Mouse (Mus musculus) midbrain, embryonic 14.5 days (tissue): Measurements from ENCODE around the gene Hip1r. TPM values are rescaled to one million over a fixed set of nuclear protein-coding genes. Genes with fewer than 3 reads are reported as not detected.

Source experiments
- ATAC-seq: fragments of 200-750 bp; cut with Nextera tagmentation; 2 replicates; pipeline ENCODE4 v1.8.0; 2017; ENCODE audit warnings: moderate number of reproducible peaks, moderate library complexity; ENCODE audit not compliant: low FRiP score, low TSS enrichment
- DNase-seq: peaks from one replicate; pipeline ENCODE4 v3.0.0-alpha.2; 2015
- H3K27ac ChIP-seq: fragments of 300-500 bp; sonication (generic); replicated peaks from 2 replicates; pipeline ENCODE4 v1.5.1; 2014; ENCODE audit warnings: mild to moderate bottlenecking, low read depth, low read length, moderate library complexity
- H3K27me3 ChIP-seq: fragments of 300-500 bp; sonication (generic); 2 replicates; pipeline ENCODE4 v1.6.1; 2014; ENCODE audit warnings: low read length, control low read depth, mixed read lengths; ENCODE audit not compliant: control insufficient read depth, insufficient read depth
- H3K36me3 ChIP-seq: fragments of 300-500 bp; sonication (generic); 2 replicates; pipeline ENCODE4 v1.6.1; 2014; ENCODE audit warnings: low read length, control low read depth; ENCODE audit not compliant: control insufficient read depth, insufficient read depth
- H3K4me1 ChIP-seq: fragments of 300-500 bp; sonication (generic); 2 replicates; pipeline ENCODE4 v1.6.1; 2014; ENCODE audit warnings: mild to moderate bottlenecking, antibody characterized with exemption, low read length, control low read depth; ENCODE audit not compliant: control insufficient read depth, insufficient read depth
- H3K4me2 ChIP-seq: fragments of 300-500 bp; sonication (generic); 2 replicates; pipeline ENCODE4 v1.6.1; 2014; ENCODE audit warnings: mild to moderate bottlenecking, low read length, moderate library complexity
- H3K4me3 ChIP-seq: fragments of 300-500 bp; sonication (generic); replicated peaks from 2 replicates; pipeline ENCODE4 v1.5.1; 2014; ENCODE audit warnings: low read depth, low read length
- H3K9ac ChIP-seq: fragments of 300-500 bp; sonication (generic); replicated peaks from 2 replicates; pipeline ENCODE4 v1.6.1; 2014; ENCODE audit warnings: mild to moderate bottlenecking, low read length, moderate library complexity
- H3K9me3 ChIP-seq: fragments of 300-500 bp; sonication (generic); 2 replicates; pipeline ENCODE4 v1.6.1; 2016; ENCODE audit warnings: low read length, control low read depth, mixed read lengths; ENCODE audit not compliant: control insufficient read depth
- WGBS: fragments of 180-500 bp; shearing (Covaris S2); extraction: QIAGEN DNeasy Blood & Tissue Kit; methylation state at CpG from one replicate; pipeline ENCODE4 v1.1.7; 2014; 5-methylcytosine and 5-hydroxymethylcytosine counted together
- polyA plus RNA-seq: library from polyadenylated mRNA; unstranded; fragments of >200 nt; fragmentation: Nextera tagmentation; extraction: Ambion mirVana; gene quantifications from 2 replicates; pipeline ENCODE4 v1.2.1, GENCODE M21; 2014

Gene Hip1r
- polyA plus RNA-seq, 1 experiment from 2014 or later, result 24.7 TPM

DNA sequence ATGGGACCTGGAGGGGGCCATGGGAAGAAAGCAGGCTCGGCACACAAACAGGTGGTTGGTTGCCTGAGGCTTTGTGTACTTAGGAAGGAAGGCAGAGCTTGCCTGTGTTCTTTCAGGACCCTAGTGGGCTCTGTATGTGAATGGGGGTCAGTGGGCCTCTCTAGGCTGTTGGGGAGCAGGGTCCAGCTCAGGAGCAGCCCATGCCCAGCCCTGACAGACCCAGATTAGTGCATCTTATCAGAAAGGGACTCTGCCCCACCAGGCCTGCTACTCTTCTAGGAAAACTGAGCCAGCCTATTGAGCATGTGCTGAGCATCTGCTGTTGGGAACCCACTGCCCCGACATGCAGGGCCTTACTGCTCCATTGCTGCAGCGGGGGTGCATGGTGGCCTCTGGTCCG is 14.1 kb downstream of the Hip1r start:
- peaks cover 7% of the 10 kb centered on the region; the same call in 1 of the 2 replicates for H3K4me1 ChIP-seq
- H3K4me3 ChIP-seq, result no peak overlapping the region
- no peak overlapping the region for H3K9ac ChIP-seq
- no peak overlapping the region for H3K4me2 ChIP-seq
- no peaks in the 10 kb centered on the region for H3K9me3 ChIP-seq
- H3K27ac ChIP-seq, result no peak overlapping the region
- no peak for ATAC-seq
- DNase-seq, result no peak
- H3K27me3 ChIP-seq, result no peaks in the 10 kb centered on the region
- WGBS, result 84% methylated on average over 4 of the region's 4 CpGs
- H3K36me3 ChIP-seq, result no peaks in the 10 kb centered on the region

- 52% methylated on average over 20 of the region's 20 CpGs for WGBS
- Histone ChIP-seq H3K27me3 (no peaks in the 10 kb centered on the region), H3K4me2 (no peak overlapping the region), H3K9me3 (no peaks in the 10 kb centered on the region), H3K4me3 (no peak overlapping the region), H3K9ac (no peak overlapping the region; the same call in 1 of the 2 replicates), H3K4me1 (peaks cover 7% of the 10 kb centered on the region; the same call in 1 of the 2 replicates), H3K27ac (no peak overlapping the region), H3K36me3 (no peaks in the 10 kb centered on the region)
- ATAC-seq (no peak), DNase-seq (peak; percentile 55)
These were observed 16.8 kb downstream of the Hip1r start for GRCm38 (mm10) chr5:123989941-123990885.

GRCm38 (mm10) chr5:123991321-123991720 is 17.9 kb downstream of the Hip1r start:
- 84% methylated on average over 6 of the region's 6 CpGs for WGBS
- H3K4me1 ChIP-seq, result peaks cover 7% of the 10 kb centered on the region; the same call in 1 of the 2 replicates
- no peak overlapping the region for H3K4me3 ChIP-seq
- DNase-seq, result no peak
- no peak overlapping the region for H3K27ac ChIP-seq
- ATAC-seq, result no peak
- H3K9me3 ChIP-seq, result no peaks in the 10 kb centered on the region
- no peaks in the 10 kb centered on the region for H3K36me3 ChIP-seq
- H3K4me2 ChIP-seq, result no peak overlapping the region
- no peaks in the 10 kb centered on the region for H3K27me3 ChIP-seq
- no peak overlapping the region for H3K9ac ChIP-seq

GRCm38 (mm10) chr5:123992193-123992637 is 18.8 kb downstream of the Hip1r start:
- Histone ChIP-seq H3K4me3 (no peak overlapping the region), H3K27me3 (no peaks in the 10 kb centered on the region), H3K9ac (no peak overlapping the region), H3K9me3 (no peaks in the 10 kb centered on the region), H3K36me3 (no peaks in the 10 kb centered on the region), H3K4me1 (peaks cover 7% of the 10 kb centered on the region; the same call in 1 of the 2 replicates), H3K27ac (no peak overlapping the region), H3K4me2 (no peak overlapping the region)
- WGBS, result 82% methylated on average over 10 of the region's 10 CpGs
- DNase-seq (no peak), ATAC-seq (no peak)

GRCm38 (mm10) chr5:123992794-123993193 is 19.4 kb downstream of the Hip1r start:
- H3K9ac ChIP-seq, result no peak overlapping the region
- no peaks in the 10 kb centered on the region for H3K27me3 ChIP-seq
- no peaks in the 10 kb centered on the region for H3K9me3 ChIP-seq
- H3K36me3 ChIP-seq, result no peaks in the 10 kb centered on the region
- DNase-seq, result peak; percentile 87
- H3K27ac ChIP-seq, result no peak overlapping the region
- peaks cover 7% of the 10 kb centered on the region; the same call in 1 of the 2 replicates for H3K4me1 ChIP-seq
- 33% methylated on average over 5 of the region's 5 CpGs for WGBS
- ATAC-seq, result no peak
- H3K4me2 ChIP-seq, result no peak overlapping the region
- no peak overlapping the region for H3K4me3 ChIP-seq

DNA sequence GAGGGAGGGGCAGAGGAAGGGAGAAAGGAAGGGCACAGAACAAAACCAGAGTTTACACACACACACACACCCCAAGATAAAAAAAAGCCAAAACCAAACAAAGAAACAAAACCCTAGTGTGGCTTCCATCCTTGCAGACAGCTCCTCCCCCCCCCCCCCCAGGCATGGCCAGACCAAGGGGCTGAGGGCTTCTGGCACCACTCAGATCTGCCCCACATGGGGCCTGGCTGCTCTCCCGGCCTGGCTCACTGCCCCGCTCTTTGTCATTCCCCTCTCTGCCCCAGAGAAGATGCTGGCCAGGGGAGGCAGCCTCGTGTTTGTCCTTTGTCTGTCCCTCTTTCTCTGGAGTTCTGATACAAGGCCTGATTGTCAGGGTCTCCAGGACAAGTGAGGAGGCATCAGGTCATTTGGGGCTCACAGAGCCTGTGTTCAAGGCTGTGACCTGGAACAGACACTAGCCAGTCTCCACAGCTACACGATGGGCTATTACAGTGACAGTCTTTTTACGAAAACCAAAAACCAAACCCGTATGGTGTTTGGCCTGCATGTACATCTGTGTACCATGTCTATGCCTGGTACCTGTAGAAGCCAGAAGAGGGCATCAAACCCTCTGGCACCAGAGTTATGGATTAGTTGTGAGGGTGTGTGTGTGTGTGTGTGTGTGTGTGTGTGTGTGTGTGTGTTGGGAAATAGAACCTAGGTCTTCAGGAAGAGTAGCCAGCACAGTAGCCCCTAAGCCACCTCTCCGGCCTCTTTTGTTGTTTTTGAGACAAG is 20.0 kb downstream of the Hip1r start:
- H3K36me3 ChIP-seq, result no peaks in the 10 kb centered on the region
- 64% methylated on average over 7 of the region's 7 CpGs for WGBS
- ATAC-seq (peak; percentile 70; the same call in 1 of the 2 replicates), DNase-seq (peak; percentile 75)
- H3K4me1 ChIP-seq, result peaks cover 7% of the 10 kb centered on the region; the same call in 1 of the 2 replicates
- H3K9ac ChIP-seq, result no peak overlapping the region
- no peaks in the 10 kb centered on the region for H3K9me3 ChIP-seq
- no peaks in the 10 kb centered on the region for H3K27me3 ChIP-seq
- H3K27ac ChIP-seq, result peak overlapping the region; percentile 67
- H3K4me2 ChIP-seq, result no peak overlapping the region
- H3K4me3 ChIP-seq, result no peak overlapping the region

DNA sequence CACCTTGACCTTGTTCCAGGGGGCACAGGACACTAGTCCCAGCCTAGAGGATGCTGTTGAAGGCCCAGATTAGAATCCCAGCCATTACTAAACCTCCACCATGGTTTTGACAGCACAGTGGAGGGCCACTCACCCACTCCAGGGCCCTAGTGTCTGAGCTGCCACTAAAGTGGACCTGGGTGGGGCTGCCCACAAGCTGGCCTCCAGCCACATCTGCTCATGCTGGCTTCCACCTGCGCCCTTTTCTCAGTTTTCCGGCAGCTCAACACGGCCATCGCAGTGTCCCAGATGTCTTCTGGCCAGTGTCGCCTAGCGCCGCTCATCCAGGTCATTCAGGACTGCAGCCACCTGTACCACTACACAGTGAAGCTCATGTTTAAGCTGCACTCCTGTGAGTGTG is 21.0 kb downstream of the Hip1r start:
- peaks cover 5% of the 10 kb centered on the region; the same call in 1 of the 2 replicates for H3K4me1 ChIP-seq
- WGBS, result 97% methylated on average over 7 of the region's 7 CpGs
- H3K9me3 ChIP-seq, result no peaks in the 10 kb centered on the region
- no peaks in the 10 kb centered on the region for H3K27me3 ChIP-seq
- 0 out of 2 replicates have a peak, but pooled peaks cover 2% of the 10 kb centered on the region for H3K36me3 ChIP-seq
- ATAC-seq (no peak), DNase-seq (no peak)
- no peak overlapping the region for H3K9ac ChIP-seq
- H3K4me2 ChIP-seq, result no peak overlapping the region
- no peak overlapping the region for H3K27ac ChIP-seq
- no peak overlapping the region for H3K4me3 ChIP-seq

- DNase-seq (no peak), ATAC-seq (no peak)
- no peak overlapping the region for H3K27ac ChIP-seq
- 79% methylated on average over 6 of the region's 6 CpGs for WGBS
- no peaks in the 10 kb centered on the region for H3K9me3 ChIP-seq
- H3K9ac ChIP-seq, result no peak overlapping the region
- no peak overlapping the region for H3K4me2 ChIP-seq
- H3K4me1 ChIP-seq, result no peaks in the 10 kb centered on the region
- H3K4me3 ChIP-seq, result no peak overlapping the region
- 0 out of 2 replicates have a peak, but pooled peaks cover 4% of the 10 kb centered on the region for H3K36me3 ChIP-seq
- H3K27me3 ChIP-seq, result no peaks in the 10 kb centered on the region
These were observed 22.0 kb downstream of the Hip1r start for GRCm38 (mm10) chr5:123995388-123995787.
